Mouse (Mus musculus): ENCODE measurements at regions not wholly inside any gene's neighbourhood (a gene's known extent, or its start where the extent isn't known, plus 50 kb on each side); places are given as distances from the start of the nearest gene placed in this dataset.

DNA sequence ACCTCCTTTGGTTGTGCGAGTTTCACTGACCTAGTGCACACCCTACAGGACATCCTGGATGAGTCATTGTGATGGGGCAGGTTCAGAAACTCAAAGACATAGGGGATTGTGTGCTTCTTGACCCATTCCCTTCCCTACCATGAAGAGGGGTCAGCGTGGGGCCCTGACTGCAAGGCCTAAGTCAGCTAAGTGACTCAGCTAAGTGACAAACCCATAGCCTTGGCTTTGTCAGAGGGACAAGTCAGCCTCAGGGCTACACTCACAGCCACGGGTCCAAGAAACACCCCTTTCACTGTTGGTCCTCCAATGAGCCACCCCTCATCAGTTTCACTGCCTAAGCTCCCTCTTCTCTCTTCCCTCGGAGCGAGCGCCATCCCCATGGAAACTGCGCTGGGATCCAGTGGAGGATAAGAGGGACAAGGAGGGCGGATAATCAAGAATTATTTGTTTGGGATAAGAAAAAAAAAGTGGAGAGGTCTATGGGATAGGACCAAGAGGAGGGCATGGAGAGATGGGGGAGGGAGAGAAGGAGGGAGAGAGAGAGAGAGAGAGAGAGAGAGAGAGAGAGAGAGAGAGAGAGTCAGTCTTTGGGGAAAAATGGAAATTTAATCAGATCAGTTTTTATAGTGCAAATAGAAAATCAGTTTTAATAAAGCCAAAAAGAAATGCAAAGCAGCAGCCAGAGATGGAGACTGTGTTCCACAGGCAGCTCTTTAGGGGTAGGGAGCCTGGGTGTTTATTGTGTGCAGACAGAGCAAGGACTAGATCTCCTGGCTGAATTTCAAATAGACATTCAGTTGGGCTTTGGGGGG, 183.7 kb upstream of the 4931429L15Rik start:
- TF ChIP-seq POLR2A (IDR thresholded peaks at IDR 0.05; ENCODE audit: control insufficient read depth, low read depth, low read length) (no peak), CTCF (IDR thresholded peaks at IDR 0.05; ENCODE audit: control insufficient read depth, insufficient read depth, insufficient replicate concordance, low read depth, low read length) (no peak)

All from testis, adult 2 months (tissue).